Mouse (Mus musculus) kidney, adult 2 months (tissue): ENCODE measurements around the gene Klhl7.

Experiments
- CTCF ChIP-seq: fragments of 200-500 bp; conservative IDR thresholded peaks from 2 replicates; pipeline ENCODE4 v1.5.1; 2011; ENCODE audit warnings: low read depth, mild to moderate bottlenecking, control low read depth, low read length, moderate library complexity, mixed read lengths; ENCODE audit not compliant: insufficient read depth, insufficient read length
- POLR2A ChIP-seq: fragments of 200-500 bp; IDR thresholded peaks from one replicate; pipeline ENCODE4 v1.6.1; 2011; ENCODE audit warnings: low read depth, low read length, control low read depth

DNA sequence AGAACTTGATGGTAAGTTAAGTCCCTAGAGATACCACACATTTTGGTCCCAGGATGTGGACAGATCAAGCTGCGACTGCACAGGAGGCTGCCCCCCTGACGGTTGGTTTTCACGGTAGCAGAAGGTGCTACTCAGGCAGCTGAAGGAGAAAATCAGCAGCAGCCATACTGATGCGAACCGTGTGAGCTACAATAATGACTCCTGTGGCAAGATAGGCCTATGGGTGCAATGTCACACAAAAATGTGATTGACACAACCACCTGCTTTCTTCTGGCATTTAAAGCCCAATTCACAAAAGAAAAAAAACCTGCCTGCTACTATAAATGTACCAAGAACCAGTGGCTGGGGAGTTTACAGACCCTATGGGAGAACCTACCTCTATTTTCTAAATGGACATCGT, 37.4 kb upstream of the Klhl7 start:
- no peak for TF ChIP-seq POLR2A
- no peak for TF ChIP-seq CTCF
